Mouse (Mus musculus) urinary bladder, postnatal 14 days (tissue): ENCODE measurements around the gene Gm29797.

Experiments
- DNase-seq: peaks from one replicate; pipeline ENCODE4 v3.0.0; 2021; ENCODE audit warnings: low spot score

Gm29797 gene

DNA sequence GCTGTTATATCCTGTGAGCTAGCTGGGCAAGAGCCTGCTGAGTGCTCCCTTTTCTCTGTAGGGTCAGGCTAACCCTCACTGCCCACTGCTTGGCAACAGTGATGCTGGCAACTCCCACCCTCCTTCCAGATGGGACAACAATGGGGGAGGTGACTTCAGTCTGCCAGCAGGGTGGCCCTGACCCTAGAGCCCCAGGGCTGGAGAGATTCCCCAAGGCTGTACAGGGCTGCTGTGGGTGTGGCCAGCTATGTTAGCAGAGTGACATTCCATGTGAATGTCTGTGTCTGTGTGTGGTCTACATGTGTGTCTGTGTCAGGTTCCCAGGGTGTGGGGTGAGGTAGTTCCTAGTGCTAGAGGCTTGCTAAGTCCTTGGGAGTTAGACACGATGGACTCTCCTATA is 16.7 kb downstream of the Gm29797 start:
- DNase-seq, result no peak

DNA sequence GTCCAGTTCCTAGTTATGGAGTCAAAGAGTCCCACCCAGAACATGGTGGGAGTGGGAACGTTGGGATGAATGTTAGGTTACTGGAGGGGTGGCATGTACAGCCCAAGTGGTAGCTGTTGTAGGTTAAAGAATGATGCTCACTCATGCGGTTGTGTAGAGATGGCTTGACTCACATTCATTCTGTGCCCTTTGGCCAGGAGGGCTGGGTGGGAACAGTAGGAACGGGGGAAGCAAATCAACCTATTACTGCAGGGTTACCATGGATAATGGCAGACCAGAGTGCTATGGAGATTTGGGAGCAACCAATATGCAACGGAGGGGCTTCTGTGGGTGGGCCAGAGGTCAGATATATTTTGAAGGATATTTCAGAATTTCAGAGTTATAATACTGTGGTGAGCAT is 18.1 kb downstream of the Gm29797 start:
- DNase-seq, result no peak

DNA sequence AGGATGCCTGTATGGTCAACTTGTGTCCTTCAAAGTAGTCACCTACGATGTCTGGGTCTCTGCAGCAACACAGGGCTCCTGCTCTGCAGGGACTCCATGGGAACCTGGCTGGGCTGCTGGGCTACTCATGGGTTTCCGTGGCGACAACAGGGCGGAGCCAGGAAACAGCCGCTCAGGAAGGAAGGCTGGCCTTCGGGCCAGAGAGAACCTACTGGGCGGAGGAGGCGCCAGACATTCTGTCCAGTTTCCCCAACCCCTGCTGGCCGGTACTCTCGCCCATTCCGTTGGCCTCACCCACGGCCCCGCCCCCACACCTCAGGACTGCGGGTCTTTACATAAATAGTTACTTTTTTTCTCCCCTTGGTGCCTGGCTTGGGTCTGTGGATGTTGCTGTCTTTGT is 18.6 kb downstream of the Gm29797 start:
- peak; percentile 57 for DNase-seq

DNA sequence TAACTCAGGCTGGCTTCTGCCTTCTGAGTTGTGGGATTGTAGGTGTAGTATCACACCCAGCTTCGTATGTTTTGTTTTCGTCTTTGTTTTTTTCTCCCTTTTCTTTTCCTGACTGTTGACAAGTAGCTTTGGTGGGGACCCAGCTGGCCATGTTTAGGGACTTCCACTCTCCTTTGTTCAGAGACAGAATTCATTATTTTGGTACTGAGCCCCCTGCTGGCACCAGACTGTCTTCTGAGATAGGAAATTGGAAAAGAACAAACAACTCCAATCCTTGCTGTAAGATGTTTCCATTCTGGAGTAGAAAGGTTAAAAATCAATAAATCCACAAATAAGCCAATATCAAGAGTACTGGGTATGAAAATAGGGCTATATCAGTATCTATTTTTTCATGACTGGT is 19.6 kb downstream of the Gm29797 start:
- DNase-seq, result no peak

DNA sequence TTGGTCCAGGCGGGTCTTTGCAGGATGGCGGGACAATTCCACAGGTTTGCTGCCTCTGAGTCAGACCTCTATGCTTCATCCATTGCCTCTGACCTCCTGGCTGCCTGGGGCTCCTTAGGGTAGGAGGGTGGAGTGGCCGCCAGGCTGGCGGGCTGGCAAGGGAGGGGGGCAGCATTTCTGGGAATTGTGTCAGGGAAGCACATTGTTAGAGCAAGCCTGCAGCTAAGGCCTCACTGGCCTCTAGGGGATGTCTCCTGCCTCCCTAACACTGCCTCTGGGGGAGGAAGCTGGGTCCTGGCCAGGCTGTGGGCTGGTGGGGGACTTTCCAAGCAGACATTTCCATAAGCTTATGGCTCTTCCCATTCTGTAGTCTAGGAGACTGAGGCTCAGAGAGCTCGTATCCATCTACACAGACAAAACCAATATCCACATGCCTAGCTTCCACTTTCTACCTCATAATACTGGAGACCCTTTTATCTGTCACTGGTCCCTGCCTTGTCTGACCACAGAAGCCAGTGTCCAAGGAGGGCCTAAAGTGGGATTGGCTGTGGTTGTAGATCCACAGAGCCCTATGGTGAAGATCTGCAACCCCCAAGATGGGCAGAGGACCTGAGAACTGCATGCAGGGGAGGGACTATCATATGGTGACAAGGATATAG is 20.4 kb downstream of the Gm29797 start:
- DNase-seq, result no peak

DNA sequence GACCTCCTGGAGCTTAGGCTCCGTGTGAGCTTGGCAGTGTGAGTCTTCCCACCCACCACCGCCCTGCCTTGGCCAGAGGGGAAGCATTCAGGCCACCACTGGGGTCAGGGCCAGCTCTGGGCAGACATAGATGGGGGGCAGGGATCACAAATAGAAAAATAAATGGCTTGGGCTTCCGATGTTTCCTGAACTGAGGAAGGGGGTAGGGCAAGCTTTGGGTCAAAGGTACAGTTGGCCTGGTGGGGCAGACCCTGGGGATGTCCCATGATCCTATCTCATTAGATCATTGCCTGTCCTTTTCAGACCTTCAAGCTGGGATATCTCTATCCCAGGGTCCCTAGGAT is 20.9 kb downstream of the Gm29797 start:
- no peak for DNase-seq

DNA sequence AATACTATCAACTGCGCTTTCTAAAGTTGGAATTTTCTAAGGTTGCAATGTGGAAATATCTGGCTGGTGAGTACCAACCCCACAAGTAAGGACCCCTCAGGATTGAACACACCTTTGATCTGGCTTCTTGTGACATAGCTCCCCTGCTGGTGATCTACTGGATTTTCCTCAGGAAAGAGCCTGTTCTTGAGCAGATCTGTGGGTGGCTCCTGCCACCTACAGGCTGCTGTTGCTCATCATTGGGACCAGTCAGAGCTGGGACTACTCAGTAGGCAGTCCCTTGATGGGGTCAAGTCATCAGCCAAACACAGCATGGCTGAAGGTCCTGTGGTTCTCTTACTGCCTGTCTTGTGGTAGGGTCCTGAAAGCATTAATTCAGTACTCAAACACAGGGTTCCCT is 21.9 kb downstream of the Gm29797 start:
- peak; percentile 75 for DNase-seq

DNA sequence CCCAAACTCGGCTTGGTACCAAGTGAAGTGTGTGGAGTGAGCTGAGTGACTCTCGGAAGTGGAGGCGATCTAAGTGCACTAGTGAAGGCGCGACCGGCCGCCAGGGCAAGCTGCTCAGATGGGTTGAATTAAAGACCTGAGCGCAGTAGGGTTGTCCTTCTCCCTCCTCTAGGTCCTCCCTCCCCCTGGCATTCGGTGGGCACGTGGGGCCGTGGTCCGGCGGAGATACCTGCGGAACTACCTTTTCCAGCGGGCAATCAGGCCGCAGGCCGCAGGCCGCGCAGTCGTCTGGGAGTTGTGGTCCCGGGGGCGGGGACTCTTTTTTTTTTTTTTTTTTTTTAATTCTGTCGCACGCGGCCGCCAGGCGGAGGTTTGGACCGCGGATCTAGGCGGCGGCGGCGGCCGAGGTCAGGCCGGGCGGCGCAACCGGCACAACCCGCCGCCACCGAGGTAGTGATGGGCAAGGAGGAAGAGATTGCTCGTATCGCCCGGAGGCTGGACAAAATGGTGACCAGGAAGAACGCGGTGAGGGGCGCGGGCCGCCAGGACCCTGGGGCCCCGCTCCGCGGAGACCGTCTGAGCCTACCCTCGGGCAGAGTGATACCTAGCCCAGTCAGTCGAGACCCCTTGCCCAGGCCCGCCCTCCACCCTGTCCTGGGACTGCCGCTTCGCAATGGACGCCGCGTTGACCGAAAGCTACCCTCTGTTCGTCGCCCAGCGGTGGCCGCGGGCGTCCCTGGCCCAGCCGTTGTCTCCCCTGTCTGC is 23.3 kb downstream of the Gm29797 start, which contains the start of gene Tcea2:
Gene Tcea2, plus strand, starts transcription at position 360 of the 765 bp plus-strand sequence.
- DNase-seq, result peak; percentile 75

DNA sequence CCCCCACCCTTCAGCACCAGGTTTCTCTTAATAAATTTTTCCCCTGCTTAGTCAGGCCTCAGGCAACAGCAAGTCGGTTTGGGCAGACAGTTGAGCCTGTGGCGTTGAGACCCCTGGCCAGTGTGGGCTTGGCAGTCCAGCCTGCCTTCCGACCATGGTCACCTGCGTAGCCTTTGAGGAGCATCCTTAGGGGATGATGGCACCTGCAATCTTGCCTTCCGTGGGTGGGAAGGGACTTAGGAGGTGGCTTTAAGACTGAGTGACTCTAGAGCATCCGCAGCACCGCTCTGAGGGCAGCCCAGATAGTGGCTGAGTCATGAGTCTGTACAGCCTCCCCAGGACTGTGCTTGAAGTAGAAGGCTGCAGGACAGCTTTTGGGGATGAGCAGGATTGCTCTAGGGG is 23.9 kb downstream of the Gm29797 start:
- no peak for DNase-seq

DNA sequence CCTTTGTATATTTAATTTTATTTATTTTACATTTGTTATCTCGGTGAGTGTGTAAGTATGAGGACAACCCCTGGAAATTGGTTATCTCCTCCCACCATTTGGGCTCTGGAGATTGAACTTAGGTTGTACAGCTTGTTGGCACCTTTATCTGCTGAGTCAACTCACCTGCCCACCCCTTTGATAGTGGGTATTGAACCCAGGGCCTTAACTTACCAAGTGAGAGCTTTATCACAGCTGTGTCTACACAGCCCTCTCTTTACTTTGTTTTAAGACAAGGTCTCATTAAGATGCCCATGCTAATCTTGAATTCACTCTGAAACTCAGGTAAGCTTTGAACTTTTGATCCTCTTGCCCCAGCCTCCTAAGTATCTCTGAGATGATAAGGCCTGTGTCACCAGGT is 25.1 kb downstream of the Gm29797 start:
- no peak for DNase-seq

DNA sequence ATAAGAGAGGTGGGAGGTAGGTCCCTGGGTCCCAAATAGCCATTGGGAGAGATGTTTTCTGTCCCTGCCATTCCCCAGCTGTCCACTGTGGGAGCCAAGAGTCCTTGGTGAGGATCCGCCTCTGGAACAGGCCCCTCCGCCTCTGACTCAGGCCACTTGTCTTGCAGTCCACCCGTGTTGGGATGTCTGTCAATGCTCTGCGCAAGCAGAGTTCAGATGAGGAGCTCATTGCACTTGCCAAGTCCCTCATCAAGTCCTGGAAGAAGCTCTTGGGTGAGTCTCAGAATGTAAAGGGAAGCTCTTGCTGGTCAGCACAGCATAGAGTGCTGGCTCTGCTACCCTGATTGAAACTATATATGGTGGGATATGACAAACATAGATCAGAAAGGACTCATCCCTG is 26.5 kb downstream of the Gm29797 start:
- no peak for DNase-seq

DNA sequence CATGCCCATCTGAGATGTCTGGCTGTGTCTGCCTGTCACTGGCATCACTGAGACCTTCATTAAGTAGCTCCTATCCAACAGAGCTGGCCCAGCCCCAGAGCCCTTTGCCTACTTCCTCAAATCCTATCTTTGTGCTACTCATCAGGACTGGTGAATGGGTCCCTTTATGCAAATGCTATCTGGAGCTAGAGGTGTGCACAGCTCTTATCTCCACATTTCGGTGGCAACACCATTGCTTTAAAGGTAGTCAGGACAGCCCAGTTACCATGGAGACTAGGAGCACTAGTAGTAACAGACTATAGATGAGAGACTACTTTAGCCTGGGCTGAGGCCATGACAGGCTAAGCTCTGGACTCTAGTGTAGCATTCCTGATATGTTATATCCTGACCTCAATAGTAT is 27.9 kb downstream of the Gm29797 start:
- no peak for DNase-seq

DNA sequence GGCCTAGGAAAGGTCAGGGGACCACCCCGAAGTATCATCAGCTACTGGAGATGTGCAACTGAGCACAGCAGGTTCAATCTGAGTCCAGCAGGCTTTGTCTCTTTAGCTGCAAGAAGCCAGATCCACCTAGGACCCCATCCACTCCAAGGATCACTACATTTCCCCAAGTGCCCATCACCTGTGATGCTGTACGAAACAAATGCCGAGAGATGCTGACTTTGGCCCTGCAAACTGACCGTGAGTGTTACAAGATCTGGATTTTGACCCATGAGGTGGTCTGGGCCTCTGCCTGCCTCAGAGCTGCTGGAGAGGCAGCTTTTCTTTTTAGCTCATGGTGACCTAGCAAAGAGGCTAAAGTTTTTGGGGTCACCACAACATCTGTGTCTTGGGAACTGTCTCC is 28.9 kb downstream of the Gm29797 start:
- no peak for DNase-seq

DNA sequence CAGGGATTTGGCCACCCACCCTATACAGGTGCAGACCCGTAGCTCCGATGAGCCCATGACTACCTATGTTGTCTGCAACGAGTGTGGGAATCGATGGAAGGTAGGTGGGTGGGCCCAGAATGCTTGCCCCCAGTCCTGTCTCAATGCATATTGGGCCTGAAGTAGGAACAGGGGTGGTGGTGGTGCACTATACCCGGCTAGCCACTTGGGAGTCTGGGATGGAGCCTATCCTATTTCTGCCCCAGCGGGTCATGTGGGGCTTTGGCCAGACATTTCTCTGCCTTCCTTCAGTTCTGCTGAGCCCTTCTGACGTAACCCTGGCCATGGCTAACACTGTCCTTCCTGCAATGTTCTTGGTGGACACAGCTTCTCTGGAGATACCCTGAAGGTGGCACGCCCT is 30.8 kb downstream of the Gm29797 start:
- no peak for DNase-seq

DNA sequence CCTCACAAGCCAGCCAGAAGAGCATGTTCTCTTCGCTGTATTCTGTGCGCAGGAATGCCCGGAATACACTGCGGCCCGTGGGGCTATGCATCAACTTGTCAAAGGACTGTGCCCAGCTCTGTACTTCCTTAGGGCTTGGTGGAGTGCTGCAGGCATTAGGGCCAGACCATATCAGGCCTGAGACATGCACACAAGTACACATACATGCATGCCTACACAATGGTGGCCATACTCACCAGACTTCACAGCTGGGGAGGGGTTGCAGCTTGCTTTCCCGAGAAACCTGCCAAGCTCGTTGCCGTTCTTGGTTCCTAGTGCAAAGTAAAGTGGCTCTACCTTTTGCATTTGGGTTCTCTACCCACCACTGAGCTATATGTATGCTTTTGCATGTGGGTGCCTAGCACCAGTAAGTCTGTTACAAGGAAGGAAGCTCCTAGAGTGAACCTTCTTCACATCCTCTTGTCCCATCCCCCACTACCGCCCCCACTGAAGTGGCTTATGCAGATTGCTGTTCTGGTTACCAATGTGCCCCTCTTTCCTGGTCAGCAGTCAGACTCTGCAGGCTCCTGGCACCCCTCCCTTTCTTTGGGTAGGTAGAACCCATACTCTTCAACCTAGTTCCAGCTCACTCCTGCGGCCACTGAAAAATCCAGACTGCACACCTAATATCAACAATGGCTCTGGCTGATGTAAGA is 32.8 kb downstream of the Gm29797 start:
- DNase-seq, result no peak

DNA sequence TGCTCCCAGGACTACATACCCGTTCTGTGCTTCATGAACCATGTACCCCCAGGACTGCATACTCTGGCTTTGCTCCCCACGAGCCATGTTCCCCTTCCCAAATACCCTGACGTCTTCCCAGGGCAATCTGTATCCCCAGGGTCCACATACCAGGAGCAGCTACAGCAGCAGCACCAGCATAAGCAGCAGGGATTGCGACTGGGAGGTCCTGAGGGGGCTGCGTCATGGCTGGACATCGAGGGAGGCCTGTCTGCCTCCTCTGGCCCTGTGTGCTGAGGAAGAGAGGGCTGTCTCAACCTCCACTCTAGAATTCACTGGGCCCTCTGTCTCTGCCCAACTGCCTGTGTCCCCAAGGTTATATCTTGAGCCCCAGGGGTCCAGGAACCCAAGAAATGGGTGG is 34.2 kb downstream of the Gm29797 start:
- DNase-seq, result no peak

DNA sequence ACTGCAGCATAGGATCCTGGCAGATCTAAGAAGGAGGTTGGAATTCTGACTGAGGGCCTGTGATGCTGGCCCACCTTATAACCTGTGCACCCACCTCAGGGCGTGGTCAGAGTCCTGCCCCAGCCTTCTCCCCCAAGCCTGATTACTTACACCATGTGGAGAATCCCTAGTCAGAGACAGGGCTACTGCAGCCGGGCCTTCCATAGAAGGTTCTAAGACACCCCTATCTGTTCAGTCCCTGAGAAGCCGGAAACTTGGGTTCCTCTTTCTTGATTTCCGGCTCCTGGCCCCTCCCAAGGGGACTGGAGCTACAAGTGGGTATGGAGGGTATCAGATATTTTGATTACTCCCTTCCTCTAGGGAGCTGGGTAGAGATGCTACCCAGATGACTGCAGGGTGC is 34.7 kb downstream of the Gm29797 start:
- DNase-seq, result no peak

DNA sequence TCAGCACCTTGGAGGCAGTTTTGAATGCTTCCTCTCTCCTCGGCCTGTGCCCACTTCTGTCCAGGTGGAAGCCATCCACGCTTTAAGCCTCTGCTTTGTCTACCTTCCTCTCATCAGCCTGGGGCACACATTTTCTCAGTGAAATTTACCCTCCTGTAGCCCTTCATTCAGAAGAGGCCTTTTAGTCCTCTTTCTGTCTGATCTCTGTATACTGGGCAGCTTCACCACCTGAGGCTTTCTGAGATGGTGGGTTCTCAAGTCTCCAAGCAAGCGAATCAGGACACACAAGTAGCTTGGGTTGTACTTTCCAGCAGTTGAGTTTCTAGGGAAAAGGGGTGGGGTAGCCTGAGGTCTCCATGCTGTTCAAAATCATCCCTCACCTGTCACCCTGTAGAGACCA is 35.5 kb downstream of the Gm29797 start:
- no peak for DNase-seq

DNA sequence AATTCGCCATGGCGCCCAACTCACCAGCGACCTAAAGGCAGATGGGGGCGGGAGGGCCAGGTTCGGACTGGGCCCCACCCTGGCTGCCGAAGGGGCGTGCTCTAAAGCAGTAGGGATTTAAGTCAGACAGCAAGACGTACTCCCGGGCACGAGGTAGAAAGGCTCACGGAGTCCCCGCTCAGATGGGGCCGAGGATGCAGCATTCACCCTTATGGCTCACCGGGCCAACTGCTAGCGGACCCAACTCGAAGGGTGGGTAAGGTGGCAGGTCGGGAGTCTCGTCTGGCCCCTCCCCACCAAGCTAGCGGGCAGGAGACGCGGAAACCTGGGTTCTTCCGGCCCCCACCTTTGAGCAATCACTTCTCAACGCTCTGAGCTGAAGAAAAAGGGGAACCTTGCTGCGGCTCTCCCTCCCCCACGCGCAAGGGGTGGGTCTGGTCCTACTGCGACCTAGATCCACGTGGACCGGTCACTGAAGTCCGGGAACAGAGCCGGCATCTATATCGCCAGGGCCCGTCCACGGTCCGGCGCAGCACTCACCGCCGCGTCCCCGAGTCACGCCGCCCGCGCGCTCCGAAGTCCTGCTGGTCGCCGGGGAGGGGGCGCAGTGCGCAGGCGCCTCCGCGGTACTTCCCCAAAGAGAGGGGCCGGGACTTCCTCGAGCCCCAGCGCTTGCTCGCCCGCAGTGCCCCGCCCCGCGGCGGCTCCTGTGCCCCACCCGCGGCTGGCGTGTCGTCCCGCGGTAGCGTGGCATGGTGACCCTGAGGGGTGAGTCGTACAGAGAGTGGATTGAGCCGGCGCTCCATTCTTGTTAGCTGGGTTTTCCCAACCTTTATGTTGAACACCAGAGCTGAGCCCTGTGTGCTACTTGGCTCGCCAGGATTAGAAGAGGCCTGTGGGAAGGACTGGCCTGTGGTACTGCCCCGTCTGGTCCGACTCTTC is 36.8 kb downstream of the Gm29797 start, which contains the start of gene Rgs19:
Gene Rgs19, minus strand, starts transcription at position 639 of the 942 bp plus-strand sequence.
- peak; percentile 78 for DNase-seq

DNA sequence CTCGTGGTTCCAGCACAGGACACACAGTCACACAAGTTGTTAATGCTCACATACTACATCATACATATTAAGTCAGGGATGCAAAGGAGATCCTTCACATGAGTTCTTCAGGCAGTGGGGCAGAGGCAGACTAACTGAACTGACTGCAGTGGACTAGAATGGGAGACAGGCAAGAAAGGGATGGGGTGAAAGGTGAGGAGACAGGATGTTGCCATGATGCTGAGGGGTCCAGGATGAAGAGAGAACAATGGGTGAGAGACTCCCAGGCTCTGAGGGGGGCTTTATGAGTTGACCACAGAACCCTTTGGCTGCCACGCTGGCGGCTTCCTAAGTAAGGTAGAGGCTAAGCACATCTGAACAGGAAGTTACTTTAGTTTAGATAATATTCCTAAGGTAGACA is 37.7 kb downstream of the Gm29797 start:
- no peak for DNase-seq

DNA sequence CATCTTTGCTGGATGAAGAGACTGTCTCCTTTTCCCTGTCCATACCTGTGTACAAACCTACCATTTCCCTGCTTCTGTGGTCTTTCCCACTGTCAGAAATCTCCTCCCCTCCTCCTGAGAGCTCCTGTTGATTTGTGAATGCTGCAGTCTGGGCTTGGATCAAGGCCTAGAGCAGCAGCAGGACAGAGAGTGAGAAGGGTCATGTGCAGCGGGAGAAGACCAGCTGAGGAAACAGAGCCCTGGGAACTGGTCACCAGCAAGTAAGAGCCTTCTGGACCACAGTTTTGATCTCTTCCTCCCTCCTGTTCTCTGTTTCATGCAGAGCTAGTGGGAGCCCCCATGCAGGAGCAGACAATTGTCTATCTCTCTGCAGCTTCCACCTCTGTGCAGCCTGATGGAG is 38.9 kb downstream of the Gm29797 start:
- no peak for DNase-seq

DNA sequence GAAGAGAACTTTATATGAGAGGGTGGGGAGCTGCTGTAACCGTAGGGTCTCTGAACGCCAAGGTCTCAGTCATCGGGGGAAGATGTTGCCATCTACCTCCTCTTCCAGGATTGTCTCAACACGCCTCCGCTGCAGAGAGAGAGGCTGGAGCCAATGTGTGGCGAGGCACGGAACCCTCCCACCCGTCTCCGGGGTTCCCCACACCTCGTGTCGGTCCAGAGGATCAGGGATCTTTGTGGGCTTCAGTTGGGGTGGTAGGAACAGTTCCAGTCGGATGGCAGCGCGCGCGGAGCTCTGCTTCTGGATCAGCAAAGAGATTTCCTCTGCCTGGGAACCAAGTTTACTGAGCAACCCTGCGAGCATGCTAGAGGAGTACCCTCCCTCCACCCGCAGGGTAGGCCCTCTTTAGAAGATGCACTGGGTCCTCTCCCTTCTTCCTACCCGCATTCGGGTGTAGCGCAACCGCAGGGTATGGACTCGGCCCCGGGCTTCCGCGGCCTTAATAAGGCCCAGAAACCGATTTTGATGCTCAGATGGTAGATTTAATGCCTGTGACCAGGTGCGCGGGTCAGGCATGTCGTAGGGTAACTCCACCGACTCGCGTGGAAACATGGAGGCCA is 40.1 kb downstream of the Gm29797 start:
- no peak for DNase-seq
